Mouse (Mus musculus) hindbrain, embryonic 11.5 days (tissue): ENCODE data around the gene Pkd2. TPM values are rescaled to one million over a fixed set of nuclear protein-coding genes. Genes with fewer than 3 reads are reported as not detected.

ENCODE experiments used
- ATAC-seq: fragments of 200-750 bp; cut with Nextera tagmentation; 2 replicates; pipeline ENCODE4 v1.8.0; 2017; ENCODE audit warnings: mild to moderate bottlenecking, moderate TSS enrichment, moderate library complexity; ENCODE audit not compliant: low FRiP score
- DNase-seq: peaks from one replicate; pipeline ENCODE4 v3.0.0-alpha.2; 2015; ENCODE audit warnings: low spot score
- H3K27ac ChIP-seq: fragments of 300-500 bp; sonication (generic); 2 replicates; pipeline ENCODE4 v1.5.1; 2014; ENCODE audit warnings: mild to moderate bottlenecking, low read depth, low read length
- H3K27me3 ChIP-seq: fragments of 300-500 bp; sonication (generic); 2 replicates; pipeline ENCODE4 v1.6.1; 2014; ENCODE audit warnings: mild to moderate bottlenecking, low read length, moderate library complexity, mixed read lengths; ENCODE audit not compliant: control insufficient read depth, insufficient read depth
- H3K36me3 ChIP-seq: fragments of 300-500 bp; sonication (generic); 2 replicates; pipeline ENCODE4 v1.6.1; 2014; ENCODE audit warnings: mild to moderate bottlenecking, low read length, moderate library complexity, mixed read lengths; ENCODE audit not compliant: control insufficient read depth, insufficient read depth
- H3K4me1 ChIP-seq: fragments of 300-500 bp; sonication (generic); replicated peaks from 2 replicates; pipeline ENCODE4 v1.6.1; 2014; ENCODE audit warnings: low read length, mixed read lengths; ENCODE audit not compliant: control insufficient read depth, insufficient read depth
- H3K4me2 ChIP-seq: fragments of 300-500 bp; sonication (generic); replicated peaks from 2 replicates; pipeline ENCODE4 v1.6.1; 2014; ENCODE audit warnings: mild to moderate bottlenecking, low read depth, low read length
- H3K4me3 ChIP-seq: fragments of 300-500 bp; sonication (generic); 2 replicates; pipeline ENCODE4 v1.5.1; 2014; ENCODE audit warnings: low read depth, low read length
- H3K9ac ChIP-seq: fragments of 300-500 bp; sonication (generic); 2 replicates; pipeline ENCODE4 v1.6.1; 2014; ENCODE audit warnings: low read depth, low read length
- H3K9me3 ChIP-seq: fragments of 300-500 bp; sonication (generic); 2 replicates; pipeline ENCODE4 v1.6.1; 2016; ENCODE audit warnings: low read length; ENCODE audit not compliant: control insufficient read depth
- whole genome bisulfite sequencing: fragments of 180-500 bp; shearing (Covaris S2); extraction: QIAGEN DNeasy Blood & Tissue Kit; methylation state at CpG from one replicate; pipeline ENCODE4 v1.1.7; 2014; 5-methylcytosine and 5-hydroxymethylcytosine counted together
- polyA plus RNA-seq: library from polyadenylated mRNA; unstranded; fragments of >200 nt; fragmentation: Nextera tagmentation; extraction: Ambion mirVana; gene quantifications from 2 replicates; pipeline ENCODE4 v1.2.1, GENCODE M21; 2014

Gene Pkd2
- polyA plus RNA-seq, 1 experiment from 2014 or later: 15.1 TPM

GRCm38 (mm10) chr5:104480367-104480766, 21.1 kb downstream of the Pkd2 start:
- 89% methylated on average over 7 of the region's 7 CpGs for WGBS
- no peak overlapping the region for H3K4me2 ChIP-seq
- ATAC-seq (no peak), DNase-seq (no peak)
- H3K4me3 ChIP-seq: no peak overlapping the region
- H3K9me3 ChIP-seq: no peaks in the 10 kb centered on the region
- H3K9ac ChIP-seq: no peak overlapping the region
- no peaks in the 10 kb centered on the region for H3K27me3 ChIP-seq
- 0 out of 2 replicates have a peak, but pooled peaks cover 2% of the 10 kb centered on the region for H3K36me3 ChIP-seq
- H3K27ac ChIP-seq: no peak overlapping the region
- no peaks in the 10 kb centered on the region for H3K4me1 ChIP-seq

DNA sequence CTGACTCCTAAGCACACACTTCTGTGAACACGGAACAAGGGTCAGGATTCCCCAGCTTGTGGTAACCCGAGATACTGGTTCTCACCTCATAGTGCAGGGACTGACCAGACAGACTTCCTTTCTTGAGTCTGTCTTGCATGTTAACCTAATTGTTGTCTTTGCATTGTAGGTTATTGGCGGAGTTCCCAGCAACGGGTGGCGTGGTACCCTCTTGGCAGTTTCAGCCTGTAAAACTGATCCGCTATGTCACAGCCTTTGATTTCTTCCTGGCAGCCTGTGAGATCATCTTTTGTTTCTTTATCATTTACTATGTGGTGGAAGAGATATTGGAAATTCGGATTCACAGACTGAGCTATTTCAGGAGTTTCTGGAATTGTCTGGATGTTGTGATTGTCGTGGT, 23.6 kb downstream of the Pkd2 start:
- 0 out of 2 replicates have a peak, but pooled peaks cover 2% of the 10 kb centered on the region for H3K36me3 ChIP-seq
- WGBS: 89% methylated on average over 8 of the region's 8 CpGs

DNA sequence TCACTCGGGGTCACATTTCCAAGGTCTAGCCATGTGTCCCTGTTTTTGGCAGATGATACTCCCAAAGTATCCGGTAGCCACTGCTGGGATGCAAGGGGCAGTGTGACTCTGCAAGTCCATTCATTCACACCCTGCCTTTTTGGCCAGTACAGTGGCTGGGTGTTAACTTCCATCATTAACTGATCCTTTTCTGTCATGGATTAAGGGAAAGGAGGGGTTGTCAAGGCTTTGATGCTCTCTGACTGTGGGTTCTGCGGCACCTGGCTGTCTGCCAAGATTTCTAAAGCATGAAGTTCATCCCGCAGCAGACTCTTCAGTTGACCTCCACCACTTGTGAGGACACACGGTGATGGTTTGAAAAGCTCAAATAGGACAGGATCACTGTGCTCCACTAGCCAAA, 32.3 kb downstream of the Pkd2 start:
- no peak for DNase-seq
- WGBS: 90% methylated on average over 5 of the region's 5 CpGs
- no peaks in the 10 kb centered on the region for H3K36me3 ChIP-seq

More for the DNA sequence above, 23.6 kb downstream of the Pkd2 start:
- no peak overlapping the region for H3K4me3 ChIP-seq
- H3K27me3 ChIP-seq: no peaks in the 10 kb centered on the region
- H3K9ac ChIP-seq: no peak overlapping the region
- H3K27ac ChIP-seq: no peak overlapping the region
- H3K9me3 ChIP-seq: no peaks in the 10 kb centered on the region
- no peak for ATAC-seq
- no peaks in the 10 kb centered on the region for H3K4me1 ChIP-seq
- no peak for DNase-seq
- no peak overlapping the region for H3K4me2 ChIP-seq

GRCm38 (mm10) chr5:104504883-104505282, 45.6 kb downstream of the Pkd2 start:
- Histone ChIP-seq H3K27me3 (no peaks in the 10 kb centered on the region), H3K36me3 (peaks cover 6% of the 10 kb centered on the region; the same call in 1 of the 2 replicates), H3K4me3 (no peak overlapping the region), H3K4me1 (no peaks in the 10 kb centered on the region), H3K27ac (no peak overlapping the region), H3K4me2 (no peak overlapping the region), H3K9ac (no peak overlapping the region), H3K9me3 (no peaks in the 10 kb centered on the region)
- no peak for ATAC-seq
- 90% methylated on average over 2 of the region's 2 CpGs for WGBS
- DNase-seq: no peak

More for the DNA sequence above, 32.3 kb downstream of the Pkd2 start:
- no peak overlapping the region for H3K9ac ChIP-seq
- no peak overlapping the region for H3K27ac ChIP-seq
- H3K4me1 ChIP-seq: no peaks in the 10 kb centered on the region
- no peak for ATAC-seq
- no peaks in the 10 kb centered on the region for H3K27me3 ChIP-seq
- no peak overlapping the region for H3K4me3 ChIP-seq
- no peaks in the 10 kb centered on the region for H3K9me3 ChIP-seq
- H3K4me2 ChIP-seq: no peak overlapping the region

- peaks cover 4% of the 10 kb centered on the region; the same call in 1 of the 2 replicates for H3K36me3 ChIP-seq
- peak; percentile 48; the same call in 1 of the 2 replicates for ATAC-seq
- H3K9ac ChIP-seq: no peak overlapping the region
Measured at GRCm38 (mm10) chr5:104507829-104508194, 48.6 kb downstream of the Pkd2 start.

DNA sequence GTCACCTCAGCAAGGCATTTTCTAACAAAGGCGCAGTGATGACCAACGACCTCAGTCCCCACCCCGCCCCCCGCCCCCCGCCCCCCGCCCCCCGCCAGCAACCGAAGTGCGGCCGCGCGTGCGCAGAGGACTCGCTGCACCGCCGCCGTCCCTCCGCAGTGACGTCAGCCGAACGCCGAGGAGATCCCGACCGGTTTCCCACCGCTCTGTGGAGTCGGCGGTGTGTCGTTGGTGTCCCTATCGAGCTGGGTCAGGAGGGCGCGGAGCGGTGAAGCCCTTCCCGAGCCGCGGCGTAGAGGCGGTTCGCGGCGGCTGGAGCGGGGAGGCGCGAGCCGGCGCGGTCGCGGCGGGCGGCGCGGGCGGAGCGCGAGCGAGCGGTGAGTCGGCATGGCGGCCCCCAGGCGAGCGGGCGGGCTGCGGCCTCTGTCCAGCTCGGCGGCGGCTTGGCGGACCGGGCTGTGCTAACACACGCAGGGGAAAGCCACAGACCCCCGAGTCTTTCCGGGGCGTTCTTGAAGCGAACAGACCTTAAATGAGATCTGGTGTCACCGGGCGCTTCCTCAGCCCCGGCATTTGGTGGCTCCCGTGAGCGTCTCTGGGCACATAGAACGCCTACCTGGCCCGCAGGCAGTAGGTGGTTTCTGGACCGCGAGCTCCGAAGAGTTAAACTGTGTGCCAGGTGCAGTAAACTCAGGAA, 49.1 kb downstream of the Pkd2 start, which contains the start of gene BC005561:
Gene BC005561, plus strand, starts transcription at position 158 of the 697 bp plus-strand sequence.
- H3K9ac ChIP-seq: peak within 1 kb of the TSS; percentile 78
- peak within 1 kb of the TSS; percentile 84 for H3K27ac ChIP-seq
- peak; percentile 92 for DNase-seq
- H3K4me1 ChIP-seq: no peaks in the 10 kb centered on the region
- peaks cover 5% of the 10 kb centered on the region for H3K36me3 ChIP-seq
- peak within 1 kb of the TSS; percentile 64 for H3K4me2 ChIP-seq
- H3K27me3 ChIP-seq: no peaks in the 10 kb centered on the region
- peak; percentile 96 for ATAC-seq
- peaks cover 4% of the 10 kb centered on the region for H3K9me3 ChIP-seq
- peak within 1 kb of the TSS; percentile 84 for H3K4me3 ChIP-seq
- under 1% methylated on average over 48 of the region's 83 CpGs for WGBS

More at GRCm38 (mm10) chr5:104507829-104508194, 48.6 kb downstream of the Pkd2 start:
- Histone ChIP-seq H3K9me3 (no peaks in the 10 kb centered on the region), H3K4me1 (no peaks in the 10 kb centered on the region), H3K27me3 (no peaks in the 10 kb centered on the region), H3K4me3 (peak overlapping the region; percentile 84), H3K4me2 (no peak overlapping the region; the same call in 1 of the 2 replicates), H3K27ac (no peak overlapping the region)
- WGBS: 0% methylated on average over 2 of the region's 2 CpGs
- no peak for DNase-seq

GRCm38 (mm10) chr5:104511211-104511610, 52.0 kb downstream of the Pkd2 start:
- Histone ChIP-seq H3K9me3 (peaks cover 11% of the 10 kb centered on the region), H3K36me3 (peaks cover 16% of the 10 kb centered on the region; the same call in 1 of the 2 replicates), H3K4me3 (no peak overlapping the region), H3K27ac (no peak overlapping the region), H3K27me3 (no peaks in the 10 kb centered on the region), H3K4me2 (no peak overlapping the region), H3K4me1 (no peaks in the 10 kb centered on the region), H3K9ac (no peak overlapping the region)
- no peak for DNase-seq
- no peak for ATAC-seq
- 90% methylated on average over 3 of the region's 3 CpGs for WGBS

GRCm38 (mm10) chr5:104538612-104539011, 79.4 kb downstream of the Pkd2 start:
- Histone ChIP-seq H3K4me2 (no peak overlapping the region), H3K4me1 (no peaks in the 10 kb centered on the region), H3K9me3 (no peaks in the 10 kb centered on the region), H3K9ac (no peak overlapping the region), H3K27me3 (no peaks in the 10 kb centered on the region), H3K27ac (no peak overlapping the region), H3K4me3 (no peak overlapping the region), H3K36me3 (0 out of 2 replicates have a peak, but pooled peaks cover 3% of the 10 kb centered on the region)
- no peak for ATAC-seq
- 94% methylated on average over 1 of the region's 1 CpGs for WGBS
- DNase-seq: no peak

- ATAC-seq (no peak), DNase-seq (no peak)
- H3K27ac ChIP-seq: no peak overlapping the region
- H3K9ac ChIP-seq: no peak overlapping the region
- H3K4me2 ChIP-seq: no peak overlapping the region
- no peak overlapping the region for H3K4me3 ChIP-seq
- H3K27me3 ChIP-seq: no peaks in the 10 kb centered on the region
- 0 out of 2 replicates have a peak, but pooled peaks cover 3% of the 10 kb centered on the region for H3K36me3 ChIP-seq
- no peaks in the 10 kb centered on the region for H3K4me1 ChIP-seq
- no peaks in the 10 kb centered on the region for H3K9me3 ChIP-seq
- WGBS: 94% methylated on average over 4 of the region's 4 CpGs
Measured at GRCm38 (mm10) chr5:104539331-104539730, 80.1 kb downstream of the Pkd2 start.
